Mouse (Mus musculus) limb, embryonic 14.5 days (tissue): ENCODE results near the gene Fsd2. TPM values are rescaled to one million over a fixed set of nuclear protein-coding genes. Genes with fewer than 3 reads are reported as not detected.

Source experiments
- ATAC-seq: fragments of 200-750 bp; cut with Nextera tagmentation; 2 replicates; pipeline ENCODE4 v1.8.0; 2017; ENCODE audit warnings: low read depth, moderate number of reproducible peaks, moderate TSS enrichment; ENCODE audit not compliant: low FRiP score
- DNase-seq: peaks from one replicate; pipeline ENCODE4 v3.0.0-alpha.2; 2015; ENCODE audit warnings: low spot score
- H3K27ac ChIP-seq: fragments of 300-500 bp; sonication (generic); replicated peaks from 2 replicates; pipeline ENCODE4 v1.5.1; 2014; ENCODE audit warnings: low read depth, mild to moderate bottlenecking, low read length, moderate library complexity, mixed read lengths
- H3K27me3 ChIP-seq: fragments of 300-500 bp; sonication (generic); 2 replicates; pipeline ENCODE4 v1.6.1; 2014; ENCODE audit warnings: low read length, mixed read lengths; ENCODE audit not compliant: control insufficient read depth, insufficient read depth
- H3K36me3 ChIP-seq: fragments of 300-500 bp; sonication (generic); 2 replicates; pipeline ENCODE4 v1.6.1; 2014; ENCODE audit warnings: mild to moderate bottlenecking, low read length, moderate library complexity, mixed read lengths; ENCODE audit not compliant: control insufficient read depth, insufficient read depth
- H3K4me1 ChIP-seq: fragments of 300-500 bp; sonication (generic); 2 replicates; pipeline ENCODE4 v1.6.1; 2014; ENCODE audit warnings: antibody characterized with exemption, low read length, mixed read lengths; ENCODE audit not compliant: control insufficient read depth, insufficient read depth
- H3K4me2 ChIP-seq: fragments of 300-500 bp; sonication (generic); replicated peaks from 2 replicates; pipeline ENCODE4 v1.6.1; 2014; ENCODE audit warnings: low read depth, mild to moderate bottlenecking, low read length, moderate library complexity; ENCODE audit not compliant: severe bottlenecking
- H3K4me3 ChIP-seq: fragments of 300-500 bp; sonication (generic); replicated peaks from 2 replicates; pipeline ENCODE4 v1.5.1; 2014; ENCODE audit warnings: low read length
- H3K9ac ChIP-seq: fragments of 300-500 bp; sonication (generic); 2 replicates; pipeline ENCODE4 v1.6.1; 2014; ENCODE audit warnings: mild to moderate bottlenecking, low read depth, low read length, moderate library complexity; ENCODE audit not compliant: severe bottlenecking
- H3K9me3 ChIP-seq: fragments of 300-500 bp; sonication (generic); 2 replicates; pipeline ENCODE4 v1.6.1; 2016; ENCODE audit warnings: low read length; ENCODE audit not compliant: control insufficient read depth
- POLR2A ChIP-seq: fragments of 200-500 bp; IDR thresholded peaks from 2 replicates; pipeline ENCODE4 v1.8.0; 2012; ENCODE audit warnings: inconsistent platforms, mild to moderate bottlenecking, moderate library complexity, borderline replicate concordance; ENCODE audit not compliant: insufficient read depth, insufficient read length; ENCODE audit errors: extremely low read depth
- WGBS: fragments of 180-500 bp; shearing (Covaris S2); extraction: QIAGEN DNeasy Blood & Tissue Kit; methylation state at CpG from one replicate; pipeline ENCODE4 v1.1.7; 2014; 5-methylcytosine and 5-hydroxymethylcytosine counted together
- polyA plus RNA-seq, 2 experiments: library from polyadenylated mRNA; depleted of rRNA in 1 of 2; stranded (reverse) in 1 of 2; unstranded in 1 of 2; fragments of >200 nt; fragmentation: Nextera tagmentation in 1 of 2; extraction: Ambion mirVana in 1 of 2; gene quantifications; 2 replicates each; pipeline versions ENCODE4 v1.2.1 to v1.2.3; 2012 to 2014

Fsd2 gene
- polyA plus RNA-seq, 2 experiments, result 0.78 to 1.3 TPM

- Histone ChIP-seq H3K27me3 (no peaks in the 10 kb centered on the region), H3K9me3 (no peaks in the 10 kb centered on the region), H3K4me3 (no peak overlapping the region), H3K9ac (no peak overlapping the region), H3K4me2 (no peak overlapping the region), H3K4me1 (no peaks in the 10 kb centered on the region), H3K36me3 (peaks cover 16% of the 10 kb centered on the region), H3K27ac (no peak overlapping the region)
- DNase-seq (no peak), ATAC-seq (no peak)
- 96% methylated on average over 5 of the region's 5 CpGs for WGBS
- TF ChIP-seq POLR2A, result no peak
These were observed 12.6 kb upstream of the Fsd2 start for GRCm38 (mm10) chr7:81579312-81579711.

GRCm38 (mm10) chr7:81578413-81578812 lies 11.7 kb upstream of the Fsd2 start:
- Histone ChIP-seq H3K27me3 (no peaks in the 10 kb centered on the region), H3K27ac (no peak overlapping the region), H3K36me3 (peaks cover 16% of the 10 kb centered on the region), H3K4me1 (no peaks in the 10 kb centered on the region), H3K9me3 (no peaks in the 10 kb centered on the region), H3K4me2 (no peak overlapping the region), H3K4me3 (no peak overlapping the region), H3K9ac (no peak overlapping the region)
- TF ChIP-seq POLR2A, result no peak
- ATAC-seq, result no peak
- no peak for DNase-seq
- 88% methylated on average over 7 of the region's 7 CpGs for WGBS

GRCm38 (mm10) chr7:81577872-81578271 lies 11.1 kb upstream of the Fsd2 start:
- H3K9ac ChIP-seq, result no peak overlapping the region
- no peaks in the 10 kb centered on the region for H3K4me1 ChIP-seq
- no peak for DNase-seq
- ATAC-seq, result no peak
- H3K4me2 ChIP-seq, result no peak overlapping the region
- 91% methylated on average over 3 of the region's 3 CpGs for WGBS
- H3K27me3 ChIP-seq, result no peaks in the 10 kb centered on the region
- peaks cover 16% of the 10 kb centered on the region for H3K36me3 ChIP-seq
- TF ChIP-seq POLR2A, result no peak
- no peaks in the 10 kb centered on the region for H3K9me3 ChIP-seq
- H3K4me3 ChIP-seq, result no peak overlapping the region
- H3K27ac ChIP-seq, result no peak overlapping the region

- H3K9me3 ChIP-seq, result no peaks in the 10 kb centered on the region
- peaks cover 16% of the 10 kb centered on the region for H3K36me3 ChIP-seq
- no peak overlapping the region for H3K4me3 ChIP-seq
- H3K9ac ChIP-seq, result no peak overlapping the region
- DNase-seq (no peak), ATAC-seq (no peak)
- TF ChIP-seq POLR2A, result no peak
- peaks cover 5% of the 10 kb centered on the region for H3K4me1 ChIP-seq
- H3K27me3 ChIP-seq, result no peaks in the 10 kb centered on the region
- H3K4me2 ChIP-seq, result no peak overlapping the region
- H3K27ac ChIP-seq, result no peak overlapping the region
- 92% methylated on average over 10 of the region's 10 CpGs for WGBS
These were observed 8.9 kb upstream of the Fsd2 start for GRCm38 (mm10) chr7:81575606-81576005.

- DNase-seq (no peak), ATAC-seq (no peak)
- Histone ChIP-seq H3K27me3 (no peaks in the 10 kb centered on the region), H3K9ac (no peak overlapping the region), H3K36me3 (peaks cover 16% of the 10 kb centered on the region), H3K9me3 (no peaks in the 10 kb centered on the region), H3K4me2 (no peak overlapping the region), H3K4me1 (peaks cover 5% of the 10 kb centered on the region), H3K4me3 (no peak overlapping the region), H3K27ac (no peak overlapping the region)
- no peak for TF ChIP-seq POLR2A
- WGBS, result 92% methylated on average over 9 of the region's 9 CpGs
These were observed 7.1 kb upstream of the Fsd2 start for GRCm38 (mm10) chr7:81573821-81574220.

GRCm38 (mm10) chr7:81573397-81573796 lies 6.7 kb upstream of the Fsd2 start:
- H3K9me3 ChIP-seq, result no peaks in the 10 kb centered on the region
- H3K9ac ChIP-seq, result no peak overlapping the region
- TF ChIP-seq POLR2A, result no peak
- no peaks in the 10 kb centered on the region for H3K27me3 ChIP-seq
- peaks cover 15% of the 10 kb centered on the region for H3K36me3 ChIP-seq
- ATAC-seq (no peak), DNase-seq (no peak)
- H3K4me2 ChIP-seq, result no peak overlapping the region
- 85% methylated on average over 6 of the region's 6 CpGs for WGBS
- H3K4me1 ChIP-seq, result peaks cover 5% of the 10 kb centered on the region
- H3K27ac ChIP-seq, result no peak overlapping the region
- no peak overlapping the region for H3K4me3 ChIP-seq
